In genomic region chr9:64421986-64422616, GRCm38 (mm10) we compare ENCODE assay signal across 19 mouse cellular contexts. TPM values are rescaled to one million over a fixed set of nuclear protein-coding genes. Genes with fewer than 3 reads are reported as not detected.
A peak's percentile ranks its signal among the peaks of the same experiment; 100 is the strongest.
DNase-seq lines count a peak whose midpoint lies in the region; ATAC-seq and TF ChIP-seq lines count a peak whose summit lies in the region.
"Had no signal": no experiment of that assay in that cellular context is flagged by ENCODE, and none has a peak within 500 bp of the region (broad histone marks: within the 10 kb centered on the region; RNA-seq: fewer than 3 reads in every experiment).

No protein-coding gene starts in this region.

- intact Hi-C loops in heart, postnatal 10 days (cut with DNase I), result no loop called here

- no peaks in the 10 kb centered on the region for H3K9me3 ChIP-seq in midbrain, embryonic 15.5 days
- H3K9me3 ChIP-seq in lung, postnatal 0 days (ENCODE audit: low read length), result no peaks in the 10 kb centered on the region
- H3K9me3 ChIP-seq: embryonic facial prominence, embryonic 13.5 days; heart, embryonic 15.5 days; hindbrain, embryonic 15.5 days; limb, embryonic 15.5 days had no signal

- ATAC-seq in midbrain, embryonic 15.5 days (replicated peaks), result no peak
- no peak for ATAC-seq in lung, postnatal 0 days
- ATAC-seq: liver, postnatal 0 days had no signal

- no peak for TF ChIP-seq EP300 in lung, postnatal 0 days (IDR thresholded peaks at IDR 0.05)

- peaks cover 7% of the 10 kb centered on the region; the same call in 1 of the 2 replicates for H3K4me1 ChIP-seq in midbrain, embryonic 15.5 days
- H3K4me1 ChIP-seq in lung, postnatal 0 days (ENCODE audit: insufficient read depth, low read depth, low read length), result no peaks in the 10 kb centered on the region
- H3K4me1 ChIP-seq: embryonic facial prominence, embryonic 13.5 days; heart, embryonic 15.5 days; limb, embryonic 15.5 days had no signal

- no peak for TF ChIP-seq CTCF in layer of hippocampus, adult 2 months (conservative IDR thresholded peaks at IDR 0.05)
- no peak for TF ChIP-seq CTCF in lung, postnatal 0 days (IDR thresholded peaks at IDR 0.05)

- H3K9ac ChIP-seq in midbrain, embryonic 15.5 days, result no peak overlapping the region
- H3K9ac ChIP-seq in lung, postnatal 0 days (replicated peaks; ENCODE audit: low read depth), result no peak overlapping the region
- H3K9ac ChIP-seq: embryonic facial prominence, embryonic 13.5 days; heart, embryonic 15.5 days; hindbrain, embryonic 15.5 days; limb, embryonic 15.5 days; liver, postnatal 0 days had no signal

- DNase-seq in heart, adult 11 months, result peak; percentile 43
- DNase-seq in heart, postnatal 10 days, result no peak
- DNase-seq in brain, adult 2 months (ENCODE audit: low read depth, low spot score), result peak; percentile 59
- DNase-seq in layer of hippocampus, adult 2 months (ENCODE audit: low spot score in 2 of 2), result peak; percentile 18 to 53
- no peak for DNase-seq in lung, postnatal 0 days (ENCODE audit: low spot score)
- DNase-seq in left cerebral cortex, adult 8-10 months (ENCODE audit: low spot score in 2 of 2), result no peak
- DNase-seq: adrenal gland, postnatal 36 days; gastrocnemius, postnatal 10 days; heart, adult 2 months; kidney, adult 2 months; kidney, postnatal 36 days; liver, postnatal 0 days; retina, postnatal 1 day; thymus, adult 18-20 months had no signal

- no peaks in the 10 kb centered on the region for H3K27me3 ChIP-seq in midbrain, embryonic 15.5 days (replicated peaks)
- H3K27me3 ChIP-seq in lung, postnatal 0 days (replicated peaks; ENCODE audit: insufficient read depth, low read length), result no peaks in the 10 kb centered on the region
- H3K27me3 ChIP-seq: embryonic facial prominence, embryonic 13.5 days; hindbrain, embryonic 15.5 days; limb, embryonic 15.5 days had no signal

- peak overlapping the region; percentile 28; the same call in 1 of the 2 replicates for H3K27ac ChIP-seq in layer of hippocampus, adult 2 months
- peak overlapping the region; percentile 45; the same call in 1 of the 2 replicates for H3K27ac ChIP-seq in midbrain, embryonic 15.5 days
- H3K27ac ChIP-seq in lung, postnatal 0 days (ENCODE audit: low read length), result no peak overlapping the region
- H3K27ac ChIP-seq: embryonic facial prominence, embryonic 13.5 days; heart, adult 2 months; heart, embryonic 15.5 days; hindbrain, embryonic 15.5 days; limb, embryonic 15.5 days had no signal

- no peak overlapping the region for H3K4me3 ChIP-seq in layer of hippocampus, adult 2 months
- no peak overlapping the region for H3K4me3 ChIP-seq in midbrain, embryonic 15.5 days
- H3K4me3 ChIP-seq in lung, postnatal 0 days (ENCODE audit: low read depth, low read length), result no peak overlapping the region
- H3K4me3 ChIP-seq: embryonic facial prominence, embryonic 13.5 days; heart, adult 2 months; heart, embryonic 15.5 days; hindbrain, embryonic 15.5 days; limb, embryonic 15.5 days had no signal

- WGBS in midbrain, embryonic 15.5 days, result 76% methylated on average over 8 of the region's 8 CpGs
- 77% methylated on average over 8 of the region's 8 CpGs for WGBS in lung, postnatal 0 days

- no peak overlapping the region for H3K4me2 ChIP-seq in midbrain, embryonic 15.5 days
- H3K4me2 ChIP-seq in lung, postnatal 0 days (replicated peaks; ENCODE audit: low read depth, low read length), result no peak overlapping the region
- H3K4me2 ChIP-seq: embryonic facial prominence, embryonic 13.5 days; heart, embryonic 15.5 days; hindbrain, embryonic 15.5 days; limb, embryonic 15.5 days had no signal

- no peaks in the 10 kb centered on the region for H3K36me3 ChIP-seq in midbrain, embryonic 15.5 days (replicated peaks)
- H3K36me3 ChIP-seq in lung, postnatal 0 days (ENCODE audit: insufficient read depth, low read length), result no peaks in the 10 kb centered on the region
- H3K36me3 ChIP-seq: embryonic facial prominence, embryonic 13.5 days; heart, embryonic 15.5 days; hindbrain, embryonic 15.5 days; limb, embryonic 15.5 days had no signal

RNA-seq across cellular contexts. Expression of gene Megf11, which starts 36.7 kb away (rescaled TPM):
- total RNA-seq in heart, postnatal 10 days (2021), result 1 to 10 TPM; 3.3 to 4.2 TPM
- 10 to 100 TPM; 14.1 to 18.5 TPM for total RNA-seq in layer of hippocampus, adult 2 months (2021)
- polyA plus RNA-seq in midbrain, embryonic 15.5 days (2015; fragmentation: Nextera tagmentation; extraction: Ambion mirVana), result 20.2 and 22.4 TPM in 2 replicates
- 0.56 and 0.63 TPM in 2 replicates for polyA plus RNA-seq in lung, postnatal 0 days (2015; fragmentation: Nextera tagmentation; extraction: Ambion mirVana)
- 10 to 100 TPM in 3 of 4 experiments, 1 to 10 TPM in 1; 9.4 to 11.4 (median 11.1) TPM for total RNA-seq in left cerebral cortex, adult 8-10 months (2022)

Comparison
In these comparisons a context has a peak if more than half of its experiments do, and no peak if none do; other contexts are left out.
1. DNase-seq: peak in heart, adult 11 months (single experiment), brain, adult 2 months (single experiment) and layer of hippocampus, adult 2 months (2 of 2); none in heart, postnatal 10 days (0 of 2), lung, postnatal 0 days (single experiment) and left cerebral cortex, adult 8-10 months (0 of 2).